Mouse (Mus musculus): ENCODE measurements around the gene Brca2.
A peak's percentile ranks its signal among the peaks of the same experiment; 100 is the strongest.

The Brca2 gene

GRCm38 (mm10) chr5:150564426-150564825 is 42.0 kb downstream of the Brca2 start:
- no peak for DNase-seq (ENCODE audit: low read depth, low spot score)

- DNase-seq (ENCODE audit: low read depth, low spot score): peak; percentile 18
These were observed 43.8 kb downstream of the Brca2 start for GRCm38 (mm10) chr5:150566226-150566625.

- DNase-seq (ENCODE audit: low read depth, low spot score): no peak
These were observed 44.5 kb downstream of the Brca2 start for GRCm38 (mm10) chr5:150566971-150567370.

- DNase-seq (ENCODE audit: low read depth, low spot score): no peak
These were observed 48.2 kb downstream of the Brca2 start for GRCm38 (mm10) chr5:150570496-150571219.

GRCm38 (mm10) chr5:150574403-150574802 is 52.0 kb downstream of the Brca2 start:
- no peak for DNase-seq (ENCODE audit: low read depth, low spot score)

GRCm38 (mm10) chr5:150574885-150575284 is 52.5 kb downstream of the Brca2 start:
- DNase-seq (ENCODE audit: low read depth, low spot score): no peak

GRCm38 (mm10) chr5:150576832-150577231 is 54.4 kb downstream of the Brca2 start:
- DNase-seq (ENCODE audit: low read depth, low spot score): no peak

GRCm38 (mm10) chr5:150578613-150579171 is 56.3 kb downstream of the Brca2 start:
- DNase-seq (ENCODE audit: low read depth, low spot score): no peak

- no peak for DNase-seq (ENCODE audit: low read depth, low spot score)
These were observed 58.8 kb downstream of the Brca2 start for GRCm38 (mm10) chr5:150581180-150581579.

- no peak for DNase-seq (ENCODE audit: low read depth, low spot score)
These were observed 60.8 kb downstream of the Brca2 start for GRCm38 (mm10) chr5:150583181-150583580.

- DNase-seq (ENCODE audit: low read depth, low spot score): no peak
These were observed 61.3 kb downstream of the Brca2 start for GRCm38 (mm10) chr5:150583622-150584336.

- DNase-seq (ENCODE audit: low read depth, low spot score): no peak
These were observed 61.9 kb downstream of the Brca2 start for GRCm38 (mm10) chr5:150584337-150584729.

GRCm38 (mm10) chr5:150589945-150590344 is 67.5 kb downstream of the Brca2 start:
- DNase-seq (ENCODE audit: low read depth, low spot score): no peak

- DNase-seq (ENCODE audit: low read depth, low spot score): no peak
These were observed 69.9 kb downstream of the Brca2 start for GRCm38 (mm10) chr5:150592186-150592903.

- DNase-seq (ENCODE audit: low read depth, low spot score): peak; percentile 65
These were observed 70.7 kb downstream of the Brca2 start for GRCm38 (mm10) chr5:150592904-150593755.

- peak; percentile 71 for DNase-seq (ENCODE audit: low read depth, low spot score)
These were observed 71.6 kb downstream of the Brca2 start for GRCm38 (mm10) chr5:150593756-150594648.

- no peak for DNase-seq (ENCODE audit: low read depth, low spot score)
These were observed 72.4 kb downstream of the Brca2 start for GRCm38 (mm10) chr5:150594649-150595339.

GRCm38 (mm10) chr5:150595366-150596016 is 73.1 kb downstream of the Brca2 start:
- DNase-seq (ENCODE audit: low read depth, low spot score): no peak

GRCm38 (mm10) chr5:150597088-150597487 is 74.7 kb downstream of the Brca2 start, which contains the start of gene N4bp2l1:
Gene N4bp2l1, minus strand, starts transcription at chr5:150597188.
- no peak for DNase-seq (ENCODE audit: low read depth, low spot score)

Data from R1 (cell line).